Mouse (Mus musculus): Measurements from ENCODE around the gene Rps15a.
A peak's percentile ranks its signal among the peaks of the same experiment; 100 is the strongest.

Rps15a gene

DNA sequence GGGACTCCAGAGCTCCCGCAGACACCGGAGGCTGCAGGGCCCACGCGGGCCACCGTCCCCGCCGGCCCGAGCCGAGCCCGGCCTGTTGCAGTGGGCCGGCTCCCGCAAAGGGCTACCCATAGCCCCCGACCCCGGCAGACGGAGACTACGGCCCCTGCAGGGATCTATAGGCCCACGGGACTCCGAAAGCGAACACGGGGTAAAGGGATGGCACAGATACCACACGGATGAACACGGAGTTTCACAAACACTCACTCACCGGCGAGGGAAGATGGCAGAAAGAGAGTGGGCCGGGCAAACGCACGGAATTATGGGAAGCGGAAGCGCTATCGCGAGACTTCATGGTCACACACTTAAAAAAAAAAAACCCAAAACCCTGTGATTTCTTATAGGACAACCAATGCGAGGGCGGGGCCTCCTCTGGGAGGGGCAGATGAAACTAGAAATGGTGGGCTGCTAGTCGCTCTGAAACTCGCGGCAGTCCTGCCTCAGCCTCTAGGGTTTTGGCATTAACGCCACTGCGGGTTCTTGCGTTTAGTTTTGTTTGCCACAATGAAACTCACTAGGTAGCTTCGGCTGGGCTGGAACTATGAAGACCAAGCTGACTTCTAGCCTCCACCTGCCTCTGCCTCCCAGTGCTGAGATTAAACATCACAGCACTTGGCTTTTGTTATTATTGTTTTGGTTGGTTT lies at the start of gene Rps15a:
TSS of gene Rps15a (minus strand) at position 312 of the 692 bp plus-strand sequence.
- peak; percentile 99 for DNase-seq (ENCODE audit: low read depth)

DNA sequence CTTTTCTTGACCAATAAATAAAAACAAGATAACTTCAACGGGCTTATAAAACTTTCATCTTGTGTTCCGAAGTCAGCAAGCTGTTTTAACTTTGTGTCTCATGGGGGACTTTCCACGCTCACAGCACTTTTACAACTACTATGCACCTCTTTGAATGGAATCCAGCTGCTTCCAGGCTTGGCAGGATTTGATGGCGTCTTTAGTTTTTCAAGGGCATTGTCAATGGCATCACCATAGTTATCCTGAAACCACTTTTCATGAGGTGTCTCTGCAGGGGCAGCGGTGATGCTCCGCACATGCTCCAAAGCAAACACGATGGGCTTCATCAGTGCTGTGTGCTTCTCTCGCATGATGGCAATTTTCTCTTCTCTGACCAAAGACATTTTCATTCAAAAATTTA lies 47.0 kb upstream of the Rps15a start:
- DNase-seq (ENCODE audit: low read depth) = no peak

DNA sequence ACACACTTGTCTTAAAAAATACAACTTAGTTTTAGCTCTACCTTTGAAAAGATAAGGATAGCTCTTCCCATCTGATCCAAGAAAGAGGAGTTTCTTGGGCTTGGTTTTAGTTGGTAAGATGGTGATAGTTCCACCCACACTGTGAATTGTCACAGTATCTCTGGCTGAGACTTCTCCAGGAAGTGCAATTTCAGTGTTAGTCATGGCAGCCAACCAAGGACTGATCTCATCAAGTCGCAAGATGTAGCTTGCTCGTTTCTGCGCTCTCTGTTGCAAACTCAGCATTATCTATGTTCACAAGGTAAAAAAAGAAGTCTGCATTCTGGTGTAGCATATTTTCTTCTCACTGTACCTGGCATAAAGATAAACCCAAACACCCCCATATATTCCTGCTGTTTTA lies 44.1 kb upstream of the Rps15a start:
- no peak for DNase-seq (ENCODE audit: low read depth)

DNA sequence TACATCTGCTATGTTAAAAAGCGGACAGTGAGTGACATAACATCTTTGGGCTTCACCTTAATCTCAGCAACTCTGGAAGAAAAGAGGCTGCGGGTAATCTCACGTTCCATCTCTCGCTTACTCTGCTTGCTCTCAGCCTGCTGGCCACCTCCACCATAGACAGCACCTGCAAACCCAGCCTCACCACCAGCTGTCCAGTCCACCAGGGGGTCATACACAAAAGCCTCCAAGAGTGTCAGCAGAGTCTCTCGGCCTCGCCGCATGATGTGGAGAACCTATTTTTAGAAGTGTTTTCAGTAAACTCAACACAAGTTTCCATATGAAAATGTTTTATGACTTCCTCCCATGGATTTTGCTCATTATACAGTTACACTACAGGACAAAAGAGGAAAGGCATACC lies 40.5 kb upstream of the Rps15a start:
- DNase-seq (ENCODE audit: low read depth) = no peak

DNA sequence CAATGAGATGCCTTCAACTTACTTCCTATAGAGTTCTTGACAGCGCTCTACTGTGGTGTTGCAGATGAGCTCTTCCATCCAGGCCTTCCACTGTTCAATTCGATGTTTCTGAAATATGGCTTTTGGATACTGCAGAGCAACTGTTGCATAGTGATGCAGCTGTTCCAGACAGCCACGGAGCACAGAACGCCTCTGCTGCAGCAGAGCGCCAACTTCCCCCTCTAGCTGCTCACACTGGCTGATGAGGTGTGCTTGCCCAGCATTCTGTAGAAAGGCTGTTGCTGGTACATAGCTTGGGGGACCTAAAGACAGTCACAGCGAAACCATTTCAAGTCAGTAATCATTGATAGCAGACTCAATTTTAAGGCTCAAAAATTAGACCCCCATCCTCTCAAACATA lies 38.2 kb upstream of the Rps15a start:
- no peak for DNase-seq (ENCODE audit: low read depth)

DNA sequence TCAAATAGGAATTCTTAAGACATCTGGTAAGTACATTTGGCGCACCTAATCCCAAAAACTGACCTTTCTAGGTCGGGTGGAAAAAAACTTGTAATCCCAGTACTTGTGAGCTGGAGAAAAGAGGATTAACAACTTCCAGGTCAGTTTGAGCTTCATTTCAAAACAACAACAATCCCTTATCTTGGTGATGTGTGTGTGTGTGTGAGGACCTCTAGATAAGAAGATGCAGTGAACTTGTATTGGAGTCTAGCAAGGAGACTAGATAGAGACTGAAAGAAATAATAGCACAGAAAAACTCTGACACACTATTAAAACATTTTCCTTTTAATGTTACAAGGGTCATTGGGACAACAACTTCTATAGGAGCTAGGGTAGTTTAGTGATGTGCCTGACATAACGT lies 27.6 kb upstream of the Rps15a start:
- no peak for DNase-seq (ENCODE audit: low read depth)

DNA sequence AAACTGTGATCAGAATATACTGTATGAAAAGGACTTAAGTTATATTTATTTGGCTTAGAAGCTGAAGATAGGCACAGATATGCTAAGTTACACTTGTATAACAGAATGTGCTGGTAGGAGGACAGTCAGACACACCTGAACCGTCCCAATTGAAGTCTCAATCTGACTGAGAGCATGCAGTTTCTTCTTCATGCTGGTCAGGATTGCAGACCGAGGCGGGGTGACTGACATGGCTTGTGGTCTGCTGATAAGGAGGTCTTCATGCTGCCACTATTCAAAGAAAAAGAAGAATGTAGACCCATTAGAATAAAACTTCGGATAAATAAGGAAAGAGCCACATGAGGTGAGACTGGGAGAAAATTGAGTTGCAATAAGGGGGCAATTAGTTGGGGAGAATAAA lies 27.1 kb upstream of the Rps15a start:
- no peak for DNase-seq (ENCODE audit: low read depth)

DNA sequence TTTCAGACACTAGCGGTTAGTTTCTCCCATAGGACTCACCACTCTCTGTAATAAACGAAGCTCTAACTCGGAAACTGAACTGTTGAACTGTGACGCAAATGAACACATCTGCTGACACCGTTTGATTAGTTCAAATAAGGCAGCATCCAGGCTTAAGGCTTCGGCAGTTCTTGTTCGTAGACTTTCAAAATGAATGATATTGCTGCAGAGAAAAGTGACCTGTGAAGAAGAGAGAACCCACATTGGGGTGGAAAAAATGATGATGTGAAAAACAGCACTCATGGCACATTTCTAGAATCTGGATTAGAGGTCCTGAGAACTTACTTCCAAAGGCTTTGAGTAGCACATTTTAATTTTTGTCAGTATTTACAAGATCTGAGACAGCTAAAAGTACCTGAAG lies 25.3 kb upstream of the Rps15a start:
- DNase-seq (ENCODE audit: low read depth) = no peak

DNA sequence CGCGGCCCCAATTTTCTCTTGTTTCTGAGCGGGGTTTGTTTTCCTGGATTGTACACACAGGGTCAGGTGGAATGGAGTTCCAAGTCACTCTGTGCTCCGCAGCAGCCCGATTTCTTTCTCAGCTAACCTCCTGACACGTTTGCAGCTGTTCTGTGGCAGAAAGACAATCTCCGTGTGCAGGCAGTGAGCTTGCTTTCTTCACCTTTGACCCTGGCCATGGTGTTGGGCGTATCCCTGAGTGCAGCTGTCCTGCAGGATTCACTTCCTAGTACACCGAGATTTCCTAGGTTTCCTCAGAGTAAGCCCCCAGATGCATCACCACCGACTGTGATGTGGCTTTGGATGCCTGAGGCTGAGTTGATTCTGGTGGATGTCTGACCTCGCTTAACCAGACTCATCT lies 19.1 kb upstream of the Rps15a start:
- DNase-seq (ENCODE audit: low read depth) = no peak

DNA sequence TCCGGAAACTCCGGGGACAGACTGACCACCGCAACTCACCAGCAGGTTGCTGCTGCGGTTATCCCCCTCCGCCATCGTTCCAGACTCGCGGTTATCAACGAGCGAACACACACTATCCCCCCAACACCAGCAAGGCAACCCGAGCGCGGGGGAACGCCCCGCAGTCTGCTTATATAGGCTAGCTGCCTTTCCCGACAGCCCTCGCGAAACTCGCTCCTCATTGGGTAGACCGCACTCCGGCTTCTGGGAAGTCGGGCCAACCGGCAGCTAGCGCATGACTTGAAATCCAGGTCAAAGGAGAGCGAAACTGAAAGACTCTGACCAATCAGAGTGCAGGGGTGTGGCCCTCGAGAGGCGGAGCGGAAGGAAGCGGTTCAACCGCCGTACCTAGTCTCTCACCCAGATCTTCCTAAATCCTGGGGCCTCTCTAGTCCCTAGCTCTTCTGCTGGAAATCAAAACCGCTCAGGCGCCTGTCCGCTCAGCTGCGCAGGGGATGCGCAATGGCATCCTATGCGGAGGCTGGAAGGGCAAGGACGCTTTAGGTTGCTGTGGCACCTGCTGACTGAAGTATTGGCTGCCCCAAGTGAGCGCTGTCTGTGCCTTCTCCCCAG lies 13.5 kb upstream of the Rps15a start, which contains the start of gene Arl6ip1:
TSS of gene Arl6ip1 (minus strand) at position 233 of the 612 bp plus-strand sequence.
- peak; percentile 98 for DNase-seq (ENCODE audit: low read depth)

DNA sequence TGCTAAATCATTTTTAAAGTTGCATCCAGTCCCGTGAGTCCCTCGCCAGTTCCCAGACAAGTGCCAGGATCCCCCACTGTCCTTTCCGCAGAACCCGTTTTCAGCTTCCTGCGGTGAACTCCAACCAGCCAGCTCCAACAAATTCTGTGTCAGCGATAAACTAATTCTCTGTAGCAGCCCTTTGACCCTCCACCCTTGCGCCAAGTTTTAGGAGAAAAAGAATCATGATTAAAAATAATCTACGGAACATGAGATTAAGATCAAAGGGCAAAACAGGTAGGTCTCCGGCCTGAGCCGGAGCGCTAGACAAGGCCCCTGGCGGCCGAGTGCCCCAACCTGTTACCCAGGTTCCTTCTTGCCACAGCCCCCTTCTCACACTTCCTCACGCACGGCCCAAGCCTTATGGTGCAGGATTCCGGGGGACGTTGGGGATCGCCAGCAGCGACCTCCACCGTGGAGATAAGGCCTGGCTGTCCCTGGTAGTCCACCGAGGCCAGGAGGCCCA lies 13.0 kb upstream of the Rps15a start:
- no peak for DNase-seq (ENCODE audit: low read depth)

DNA sequence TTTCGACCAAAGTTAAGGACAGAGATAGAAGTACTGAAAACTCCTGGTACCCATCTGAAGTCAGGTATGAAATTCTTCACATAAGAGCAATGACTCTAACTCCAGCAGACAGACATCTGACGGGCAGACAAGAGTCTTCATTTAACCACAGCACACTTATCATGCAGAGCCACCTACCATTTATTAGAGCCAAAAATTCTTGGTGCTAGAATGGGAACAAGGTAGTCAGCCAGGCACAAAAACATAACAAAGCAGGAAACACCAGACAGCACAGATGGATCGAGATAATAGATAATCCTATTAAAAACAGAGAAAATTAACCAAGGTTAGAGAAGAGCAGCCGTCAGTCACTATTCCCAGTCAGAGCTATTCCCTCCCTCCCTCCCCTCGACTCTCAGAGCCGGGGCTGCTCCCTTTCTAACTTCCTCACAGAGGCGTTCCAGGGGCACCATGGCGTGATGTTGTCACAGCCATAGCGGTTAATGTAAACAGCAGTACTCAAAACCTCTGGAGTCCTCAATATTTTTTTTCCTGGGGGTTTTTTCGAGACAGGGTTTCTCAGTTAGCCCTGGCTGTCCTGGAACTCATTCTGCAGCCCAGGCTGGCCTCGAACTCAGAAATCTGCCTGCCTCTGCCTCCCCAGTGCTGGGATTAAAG lies 10.4 kb upstream of the Rps15a start:
- no peak for DNase-seq (ENCODE audit: low read depth)

DNA sequence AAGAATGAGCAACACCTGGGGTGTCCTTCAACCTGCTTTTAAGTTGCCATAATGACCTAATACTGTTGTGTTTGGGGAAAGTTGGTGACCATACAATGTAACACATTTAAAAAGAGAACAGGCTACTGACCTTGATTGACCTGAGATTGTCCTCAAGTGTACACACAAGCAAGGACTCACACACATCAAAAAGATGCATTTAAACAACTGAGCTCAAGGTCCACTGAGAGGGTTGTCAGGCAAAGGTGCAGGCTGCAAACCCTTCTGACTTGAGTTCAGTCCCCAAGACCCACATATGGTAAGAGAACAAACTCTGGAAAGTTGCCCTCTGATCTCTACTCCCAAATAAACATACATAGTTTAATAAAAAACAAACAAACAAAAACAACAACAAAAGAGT lies 9.7 kb upstream of the Rps15a start:
- DNase-seq (ENCODE audit: low read depth) = no peak

DNA sequence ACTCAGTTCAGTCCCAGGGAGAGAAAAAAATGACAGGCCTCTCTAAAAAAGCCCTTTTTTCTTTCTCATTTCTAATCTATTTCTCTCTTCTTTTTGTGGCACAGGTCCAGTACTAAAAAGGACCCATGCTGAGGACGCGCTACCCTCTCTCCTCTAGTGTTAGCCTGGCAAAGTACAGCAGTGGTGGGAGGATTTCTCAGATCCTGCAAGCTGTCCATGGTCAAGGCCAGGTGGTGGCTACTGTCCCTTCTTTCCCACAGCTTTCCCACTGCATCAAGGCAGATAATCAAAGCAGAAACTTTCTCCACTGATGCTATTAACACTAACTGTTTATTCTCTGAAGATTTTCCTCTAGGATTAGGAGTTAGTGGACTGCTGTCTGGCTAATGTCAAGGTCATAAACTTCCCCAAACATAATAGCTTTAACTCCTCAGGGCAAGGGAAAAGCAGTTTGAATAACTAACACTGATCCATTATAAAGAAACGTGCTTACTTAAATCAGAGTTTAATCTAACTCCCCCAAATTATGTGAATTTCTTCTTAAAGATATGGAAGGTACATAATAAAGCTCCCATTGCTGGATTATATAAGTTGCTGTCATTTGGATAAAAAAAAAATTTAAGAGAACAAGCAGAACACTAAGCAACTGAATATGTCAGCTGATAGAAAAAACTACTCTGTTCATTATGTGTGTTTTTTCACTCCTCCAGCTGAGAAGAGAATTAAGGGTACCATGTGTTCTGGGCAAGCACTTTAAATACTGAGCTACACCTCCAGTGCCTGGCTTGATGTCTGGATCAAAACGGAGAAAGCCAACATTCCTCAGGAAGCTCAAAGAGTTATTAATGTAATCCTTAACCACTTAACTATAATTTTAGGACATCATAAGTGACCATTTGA lies 7.8 kb upstream of the Rps15a start:
- no peak for DNase-seq (ENCODE audit: low read depth)

DNA sequence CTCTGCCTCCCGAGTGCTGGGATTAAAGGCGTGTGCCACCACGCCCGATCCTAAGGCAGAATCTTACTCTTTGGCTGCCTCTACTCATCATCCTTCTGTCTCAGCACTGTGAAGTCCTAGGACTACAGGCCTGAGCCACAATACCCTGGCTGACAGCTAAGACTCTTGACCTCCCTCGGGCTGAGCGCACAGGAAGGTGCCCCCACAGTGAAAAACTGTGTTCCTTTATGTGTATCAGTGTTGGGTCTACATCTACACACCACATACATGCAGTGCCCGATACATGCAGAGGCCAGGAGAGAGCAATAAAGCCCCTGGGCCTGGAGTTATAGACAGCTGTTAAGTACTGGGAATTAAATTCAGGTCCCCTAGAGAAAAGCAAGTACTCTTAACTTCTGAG lies 6.2 kb upstream of the Rps15a start:
- no peak for DNase-seq (ENCODE audit: low read depth)

DNA sequence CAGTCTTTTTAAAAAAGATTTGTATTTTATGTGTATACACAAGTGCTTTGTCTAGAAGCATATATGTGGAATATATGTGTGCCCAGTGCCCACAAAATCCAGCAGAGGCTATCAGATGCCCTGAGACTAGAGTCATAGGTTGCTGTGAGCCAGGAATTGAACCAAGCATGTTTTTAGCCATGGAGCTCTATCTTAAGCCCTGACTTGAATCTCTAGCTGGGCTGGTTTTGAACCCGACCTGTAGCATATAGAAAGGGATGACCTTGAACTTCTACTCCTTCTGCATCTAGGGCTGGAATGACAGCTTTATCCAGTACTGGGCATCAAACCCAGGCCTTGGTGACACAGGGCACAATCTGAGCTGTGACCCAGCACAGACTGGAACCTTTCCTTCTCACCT lies 4.7 kb upstream of the Rps15a start:
- no peak for DNase-seq (ENCODE audit: low read depth)

DNA sequence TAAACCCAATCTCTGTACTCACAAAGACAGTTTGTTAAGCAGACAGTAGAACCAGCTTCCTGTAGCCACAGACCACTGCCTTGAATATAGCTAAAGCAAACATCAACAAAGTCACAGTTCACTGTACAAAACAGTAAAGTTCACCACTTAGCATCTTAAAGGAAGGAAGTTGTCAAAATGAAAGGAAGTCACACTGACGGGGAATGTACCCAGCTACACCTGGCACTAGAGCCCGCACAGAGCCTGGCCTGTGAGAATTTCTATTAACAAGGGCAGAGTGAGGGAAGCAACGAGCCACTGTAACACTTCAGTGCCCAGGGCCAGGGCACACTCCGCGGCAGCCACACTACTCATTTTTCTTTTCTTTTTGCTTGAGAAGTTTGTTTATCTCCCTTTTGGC lies 4.0 kb upstream of the Rps15a start:
- DNase-seq (ENCODE audit: low read depth) = peak; percentile 75

DNA sequence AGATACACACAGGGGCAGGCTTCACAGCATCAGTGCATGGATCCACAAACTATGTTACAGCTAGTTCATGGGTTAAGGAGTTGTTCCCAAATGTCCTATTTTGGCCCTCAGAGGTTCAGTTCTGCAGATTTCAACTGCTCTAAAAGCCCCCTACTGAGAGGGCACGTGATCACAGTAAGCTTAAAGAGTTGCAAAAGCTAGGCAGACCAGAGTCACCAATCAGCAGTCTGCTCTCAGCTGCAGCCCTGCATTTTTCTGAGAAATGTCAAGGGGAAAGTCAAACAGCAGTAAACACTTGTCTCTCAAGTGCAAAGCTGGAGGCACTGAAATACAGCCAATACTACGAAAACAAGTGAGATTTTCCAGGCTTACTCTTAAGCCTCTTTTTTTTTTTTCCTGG lies 3.2 kb upstream of the Rps15a start:
- DNase-seq (ENCODE audit: low read depth) = no peak

DNA sequence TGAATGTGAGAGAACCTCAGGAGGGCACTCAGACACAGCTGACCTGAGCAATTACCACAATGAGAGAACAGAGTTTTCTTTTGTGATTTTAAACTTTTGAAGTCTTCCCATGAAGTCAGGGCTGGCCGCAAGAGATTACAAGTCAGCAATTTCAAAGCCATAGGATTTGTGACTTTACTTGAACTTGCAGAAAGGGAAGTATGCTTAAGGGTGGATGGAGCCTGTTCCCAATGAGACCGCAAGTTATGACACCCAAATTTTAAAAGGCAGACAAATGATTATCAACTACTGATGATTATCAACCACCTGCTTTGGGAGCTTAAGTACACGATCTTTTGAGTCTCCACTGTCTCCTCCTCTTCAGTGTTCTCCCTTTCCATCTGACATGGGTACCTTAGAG lies 2.4 kb upstream of the Rps15a start:
- DNase-seq (ENCODE audit: low read depth) = no peak

DNA sequence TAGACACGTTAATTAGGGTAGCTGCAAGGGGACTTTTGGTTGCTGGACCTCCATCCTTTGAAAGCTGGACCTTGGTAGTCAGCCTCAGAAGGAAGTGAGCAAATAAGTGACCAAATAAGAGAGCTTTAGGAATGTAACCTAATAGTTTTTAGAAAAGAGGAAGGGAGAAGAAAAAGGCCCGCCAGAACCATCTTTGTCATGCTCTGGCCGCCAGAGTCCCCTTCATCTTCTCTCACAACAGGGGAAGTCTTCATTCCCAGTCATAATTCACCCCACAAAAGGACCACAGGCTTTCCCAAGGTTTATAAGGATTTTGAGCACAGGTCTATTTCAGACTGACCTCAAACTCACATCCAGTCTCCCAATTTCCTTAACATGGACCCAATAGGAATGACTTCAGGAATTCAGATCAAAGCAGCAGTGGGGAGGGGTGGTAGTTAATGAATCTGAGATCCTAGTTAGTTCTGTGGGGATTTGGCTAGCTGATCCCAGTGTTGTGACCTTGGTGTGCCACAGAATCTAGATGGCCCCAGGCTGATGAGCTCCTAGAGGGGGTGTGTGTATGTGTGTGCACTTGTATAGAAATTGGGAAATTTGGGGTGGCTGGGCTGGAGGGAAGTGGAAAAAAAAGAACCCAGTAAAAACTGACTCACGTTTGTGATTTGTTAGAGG lies 1.7 kb upstream of the Rps15a start:
- no peak for DNase-seq (ENCODE audit: low read depth)

DNA sequence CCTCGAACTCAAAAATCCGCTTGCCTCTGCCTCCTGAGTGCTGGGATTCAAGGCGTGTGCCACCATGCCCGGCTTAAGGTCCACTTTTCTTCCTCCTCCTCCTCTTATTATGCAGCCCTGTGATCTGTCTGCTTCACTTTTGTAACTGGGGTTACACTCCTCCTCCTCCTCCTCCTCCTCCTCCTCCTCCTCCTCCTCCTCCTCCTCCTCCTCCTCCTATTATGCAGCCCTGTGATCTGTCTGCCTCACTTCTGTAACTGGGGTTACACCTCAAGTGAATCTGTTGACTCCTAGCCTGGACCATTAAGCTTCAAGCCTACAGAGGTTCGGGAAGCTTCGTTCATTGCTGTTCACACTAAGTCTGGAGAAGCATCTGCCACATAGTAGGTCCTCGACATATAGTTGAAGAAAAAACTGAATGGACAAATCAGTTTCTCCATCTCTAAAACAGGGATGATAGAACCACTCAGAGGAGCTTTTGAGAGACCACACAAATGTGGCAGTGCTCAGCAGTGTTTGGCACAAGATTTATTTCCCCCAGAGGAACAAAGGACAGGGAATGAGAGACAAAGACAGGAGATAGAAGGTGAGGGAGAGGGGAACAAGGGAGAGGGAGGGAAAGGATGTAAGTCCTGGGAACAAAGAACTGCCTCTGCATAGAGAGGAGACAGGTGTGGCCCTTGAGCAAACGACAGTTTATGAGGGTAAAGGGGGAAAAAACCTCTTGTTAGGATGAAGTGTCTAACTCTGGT lies 975 bp upstream of the Rps15a start:
- no peak for DNase-seq (ENCODE audit: low read depth)

Measured in induced T-regulatory cell, adult 2 months (primary cell).